Mouse (Mus musculus): ENCODE data around the gene Cemip.

- TF ChIP-seq POLR2AphosphoS2 (IDR thresholded peaks at IDR 0.05; ENCODE audit: low read depth, low read length) (no peak), NRF1 (IDR thresholded peaks at IDR 0.05; ENCODE audit: low read depth, low read length) (no peak), MYC (IDR thresholded peaks at IDR 0.05; ENCODE audit: low read depth, low read length) (no peak), PAX5 (IDR thresholded peaks at IDR 0.05; ENCODE audit: low read length) (no peak), CTCF (conservative IDR thresholded peaks at IDR 0.05 in 1 of 2, IDR thresholded peaks at IDR 0.05 in 1 of 2; ENCODE audit: low read depth in 2 of 2, low read length in 2 of 2) (peak; percentile 59 to 80), EP300 (IDR thresholded peaks at IDR 0.05; ENCODE audit: low read length) (no peak), USF1 (IDR thresholded peaks at IDR 0.05; ENCODE audit: low read depth, low read length) (no peak), TCF12 (IDR thresholded peaks at IDR 0.05; ENCODE audit: low read depth, low read length) (no peak), POLR2A (IDR thresholded peaks at IDR 0.05; ENCODE audit: low read depth, low read length) (no peak), MEF2A (IDR thresholded peaks at IDR 0.05; ENCODE audit: borderline replicate concordance, low read depth, low read length) (no peak), CHD1 (IDR thresholded peaks at IDR 0.05; ENCODE audit: low read depth, low read length) (no peak), TBP (conservative IDR thresholded peaks at IDR 0.05; ENCODE audit: low read depth, low read length) (no peak), HCFC1 (IDR thresholded peaks at IDR 0.05; ENCODE audit: low read depth, low read length) (no peak), NELFE (IDR thresholded peaks at IDR 0.05; ENCODE audit: low read depth, low read length) (no peak)
Observed at GRCm38 (mm10) chr7:83886366-83887129, 199.8 kb downstream of the Cemip start.

Data from CH12.LX (cell line).